Mouse (Mus musculus) CH12.LX (cell line): ENCODE data around the gene Rrbp1. TPM values are rescaled to one million over a fixed set of nuclear protein-coding genes. Genes with fewer than 3 reads are reported as not detected.

ENCODE experiments used
- DNase-seq: peaks from one replicate; pipeline ENCODE4 v3.0.0-alpha.2; 2013; ENCODE audit errors: extremely low read depth
- H3K27ac ChIP-seq: 2 replicates; pipeline ENCODE4 v1.5.1; 2012; ENCODE audit warnings: low read depth, mild to moderate bottlenecking, control low read depth, moderate library complexity; ENCODE audit not compliant: insufficient read depth
- H3K27me3 ChIP-seq: replicated peaks from 2 replicates; pipeline ENCODE3; 2012; ENCODE audit warnings: inconsistent platforms
- H3K36me3 ChIP-seq, 2 experiments: replicated peaks in 1 of 2; 2 replicates each; pipeline versions ENCODE3 to v1.6.1; 2012; ENCODE audit warnings: inconsistent platforms in 1 of 2, low read length in 1 of 2, mild to moderate bottlenecking in 1 of 2, mixed read lengths in 1 of 2, moderate library complexity in 1 of 2; ENCODE audit not compliant: control insufficient read depth in 1 of 2, insufficient read depth in 1 of 2
- H3K4me1 ChIP-seq, 2 experiments: 2 replicates each; pipeline ENCODE4 v1.6.1; 2012; ENCODE audit warnings: inconsistent platforms in 1 of 2, moderate library complexity in 1 of 2; ENCODE audit not compliant: insufficient read depth in 2 of 2, control insufficient read depth in 1 of 2
- H3K4me2 ChIP-seq: 2 replicates; pipeline ENCODE4 v1.6.1; 2012; ENCODE audit warnings: low read depth, mild to moderate bottlenecking, control low read depth; ENCODE audit not compliant: poor library complexity, insufficient read depth, severe bottlenecking
- H3K4me3 ChIP-seq, 3 experiments: fragments of 150-350 bp in 1 of 3; sonication (generic) in 1 of 3; replicated peaks in 1 of 3; 2 replicates each; pipeline versions ENCODE3 to v1.5.1; 2011 to 2012; ENCODE audit warnings: low read depth in 2 of 3, low read length in 2 of 3, mild to moderate bottlenecking in 2 of 3, moderate library complexity in 2 of 3, control low read depth in 1 of 3, improper control_type of control experiment in 1 of 3, inconsistent platforms in 1 of 3, mixed read lengths in 1 of 3; ENCODE audit not compliant: poor library complexity in 1 of 3
- H3K79me2 ChIP-seq: replicated peaks from 2 replicates; pipeline ENCODE4 v1.6.1; 2012; ENCODE audit warnings: mild to moderate bottlenecking, moderate library complexity; ENCODE audit not compliant: control insufficient read depth, poor library complexity, insufficient read depth, severe bottlenecking; ENCODE audit errors: extremely low read depth
- H3K9ac ChIP-seq: 2 replicates; pipeline ENCODE4 v1.6.1; 2012; ENCODE audit warnings: low read depth, mild to moderate bottlenecking, control low read depth, moderate library complexity; ENCODE audit not compliant: insufficient read depth
- H3K9me3 ChIP-seq: replicated peaks from 2 replicates; pipeline ENCODE3; 2012; ENCODE audit warnings: low read length, inconsistent platforms, mixed read lengths
- BHLHE40 ChIP-seq: IDR thresholded peaks from 2 replicates; pipeline ENCODE4 v1.6.1; 2011; ENCODE audit warnings: mild to moderate bottlenecking, low read depth, low read length, improper control_type of control experiment
- E2F4 ChIP-seq: IDR thresholded peaks from 2 replicates; pipeline ENCODE4 v1.6.1; 2011; ENCODE audit warnings: low read depth, low read length, improper control_type of control experiment; ENCODE audit not compliant: insufficient replicate concordance
- HCFC1 ChIP-seq: IDR thresholded peaks from 2 replicates; pipeline ENCODE4 v1.6.1; 2012; ENCODE audit warnings: low read depth, mild to moderate bottlenecking, inconsistent platforms, low read length, improper control_type of control experiment
- JUN ChIP-seq: IDR thresholded peaks from 2 replicates; pipeline ENCODE4 v1.6.1; 2011; ENCODE audit warnings: low read depth, mild to moderate bottlenecking, low read length, improper control_type of control experiment, moderate library complexity; ENCODE audit not compliant: insufficient read depth
- MXI1 ChIP-seq: IDR thresholded peaks from 2 replicates; pipeline ENCODE4 v1.6.1; 2011; ENCODE audit warnings: mild to moderate bottlenecking, low read depth, low read length, improper control_type of control experiment
- NELFE ChIP-seq: IDR thresholded peaks from 2 replicates; pipeline ENCODE4 v1.6.1; 2011; ENCODE audit warnings: low read depth, low read length, improper control_type of control experiment
- NRF1 ChIP-seq: IDR thresholded peaks from 2 replicates; pipeline ENCODE4 v1.6.1; 2014; ENCODE audit warnings: low read depth, mild to moderate bottlenecking, inconsistent platforms, low read length, improper control_type of control experiment, moderate library complexity
- POLR2AphosphoS2 ChIP-seq: IDR thresholded peaks from 2 replicates; pipeline ENCODE4 v1.6.1; 2011; ENCODE audit warnings: low read depth, low read length, improper control_type of control experiment
- RAD21 ChIP-seq: IDR thresholded peaks from 2 replicates; pipeline ENCODE4 v1.6.1; 2011; ENCODE audit warnings: low read depth, mild to moderate bottlenecking, low read length, improper control_type of control experiment, moderate library complexity
- SIN3A ChIP-seq: IDR thresholded peaks from 2 replicates; pipeline ENCODE4 v1.6.1; 2012; ENCODE audit warnings: low read length, improper control_type of control experiment, inconsistent platforms
- SMC3 ChIP-seq: IDR thresholded peaks from 2 replicates; pipeline ENCODE4 v1.6.1; 2011; ENCODE audit warnings: low read depth, low read length, improper control_type of control experiment
- TCF12 ChIP-seq: IDR thresholded peaks from 2 replicates; pipeline ENCODE4 v1.6.1; 2014; ENCODE audit warnings: low read depth, mild to moderate bottlenecking, inconsistent platforms, low read length, improper control_type of control experiment
- dilution Hi-C: fragments of 300-500 bp; cut with MboI; formaldehyde crosslinking; loops from 2 replicates; pipeline ENCODE4 v1.14.3; 2020; ENCODE audit warnings: low sequenced_read_pairs; ENCODE audit not compliant: extremely low pct_unique_long_range_greater_than_20kb, extremely low pct_ligation_motif_present
- in situ Hi-C: fragments of 300-500 bp; cut with MboI; formaldehyde crosslinking; loops from 3 replicates; pipeline ENCODE4 v1.14.3; 2019; ENCODE audit warnings: low sequenced_read_pairs, low pct_ligation_motif_present, low pct_unique_long_range_greater_than_20kb, mixed read lengths
- polyA plus RNA-seq: library from polyadenylated mRNA; unstranded; fragments of >175 nt; gene quantifications from 2 replicates; pipeline ENCODE4 v1.2.1, GENCODE M21; 2012; ENCODE audit warnings: low read depth; ENCODE audit not compliant: insufficient read length
- total RNA-seq, 2 experiments: library from RNA; depleted of rRNA; stranded (reverse); fragments of 300-350 nt in 1 of 2; fragments of >200 nt in 1 of 2; gene quantifications; 2 replicates each; pipeline ENCODE4 v1.2.3; 2012 to 2014

Rrbp1 gene
- total and polyA plus RNA-seq, 3 experiments: 42.4 to 127 (median 49.3) TPM

DNA sequence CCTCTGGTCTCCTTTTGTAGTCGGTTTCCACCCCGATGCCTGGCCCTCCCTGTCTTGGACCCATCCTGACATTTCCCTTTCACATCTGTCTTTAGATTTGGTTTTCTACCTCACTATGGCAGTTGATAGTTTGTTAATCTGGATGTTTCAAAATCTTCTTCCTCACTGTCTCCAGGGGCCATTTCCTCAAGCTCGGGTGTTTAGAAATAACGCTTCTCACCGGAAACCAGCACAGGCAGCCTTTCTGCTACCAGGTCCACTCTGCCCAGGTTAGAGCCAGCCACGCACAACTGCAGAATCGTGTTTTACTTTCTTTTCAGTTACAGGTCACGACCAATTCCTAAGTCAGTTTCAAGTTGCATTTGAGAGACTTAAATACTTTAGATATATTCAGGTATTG, 76.6 kb downstream of the Rrbp1 start:
- Histone ChIP-seq H3K9ac (no peak overlapping the region), H3K27me3 (no peaks in the 10 kb centered on the region), H3K9me3 (peaks cover 2% of the 10 kb centered on the region), H3K4me1 (peaks cover 0 to 16% of the 10 kb centered on the region in 2 experiments; a peak in 2 of 4 replicates), H3K4me2 (no peak overlapping the region), H3K79me2 (peaks cover 16% of the 10 kb centered on the region; the same call in 1 of the 2 replicates), H3K27ac (no peak overlapping the region), H3K36me3 (peaks cover 6 to 34% of the 10 kb centered on the region in 2 experiments), H3K4me3 (no peak overlapping the region)
- dilution Hi-C loops: no loop called here
- TF ChIP-seq SIN3A (no peak), SMC3 (no peak), MXI1 (no peak)
- DNase-seq: no peak
- in situ Hi-C loops: no loop called here

DNA sequence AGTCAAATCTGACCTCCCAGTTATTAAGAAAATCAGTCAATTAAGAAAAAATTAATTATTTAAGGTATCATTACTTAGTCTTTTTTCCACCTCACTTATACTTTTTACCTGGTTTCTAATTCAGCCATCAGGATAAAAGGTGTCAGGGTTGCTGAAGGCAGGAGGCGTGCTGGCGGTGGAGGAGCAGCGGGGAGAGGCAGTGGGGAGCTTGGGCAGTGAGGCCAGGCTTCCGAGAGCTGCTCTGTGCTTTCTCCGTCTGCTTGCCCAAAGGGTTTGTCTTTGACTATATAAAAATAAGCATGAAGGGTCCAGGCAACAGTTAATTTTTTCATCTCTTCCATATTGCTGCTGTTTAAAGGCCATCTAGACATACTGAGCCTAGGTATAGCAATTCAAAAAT, 77.5 kb downstream of the Rrbp1 start:
- H3K4me3 ChIP-seq: no peak overlapping the region
- no peak for DNase-seq
- dilution Hi-C loops: no loop called here
- in situ Hi-C loops: no loop called here
- H3K27ac ChIP-seq: no peak overlapping the region
- peaks cover 16% of the 10 kb centered on the region for H3K79me2 ChIP-seq
- H3K9ac ChIP-seq: no peak overlapping the region
- no peak overlapping the region for H3K4me2 ChIP-seq
- peaks cover 0 to 16% of the 10 kb centered on the region in 2 experiments; a peak in 2 of 4 replicates for H3K4me1 ChIP-seq
- H3K36me3 ChIP-seq: peaks cover 2 to 25% of the 10 kb centered on the region in 2 experiments
- no peaks in the 10 kb centered on the region for H3K27me3 ChIP-seq
- TF ChIP-seq TCF12 (no peak), POLR2AphosphoS2 (no peak), RAD21 (no peak)
- TF ChIP-seq, all 38 proteins: peak for 0
- peaks cover 2% of the 10 kb centered on the region for H3K9me3 ChIP-seq

DNA sequence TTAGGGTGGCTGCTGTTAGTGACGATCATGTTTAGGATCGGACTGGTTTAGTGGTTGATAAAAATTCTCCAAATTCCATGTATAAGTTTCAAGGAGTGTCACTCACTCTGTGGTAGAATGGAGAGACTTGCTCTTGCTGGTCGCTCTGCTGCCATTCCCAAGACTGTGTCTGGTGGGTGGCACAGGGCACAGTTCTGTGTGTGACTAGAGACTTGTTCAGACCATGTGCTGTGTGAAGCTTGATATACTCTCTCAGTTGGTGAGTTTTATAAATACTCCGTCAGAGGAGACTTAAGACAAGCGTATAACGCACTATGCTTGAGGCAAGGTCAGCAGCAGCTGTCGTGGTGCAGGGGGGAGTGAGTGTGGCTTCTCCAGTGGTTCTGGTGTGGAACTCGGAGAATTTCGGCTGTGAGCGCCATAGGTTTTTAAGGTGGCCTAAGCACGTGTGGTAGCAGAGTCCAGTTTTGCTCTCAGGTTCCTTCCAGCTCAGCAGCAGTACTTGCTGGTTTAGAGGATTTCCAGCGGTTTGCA, 78.7 kb downstream of the Rrbp1 start:
- Histone ChIP-seq H3K4me2 (no peak overlapping the region), H3K36me3 (peaks cover 0 to 19% of the 10 kb centered on the region in 2 experiments), H3K79me2 (peaks cover 19% of the 10 kb centered on the region), H3K9ac (no peak overlapping the region), H3K27me3 (no peaks in the 10 kb centered on the region), H3K4me3 (no peak overlapping the region), H3K9me3 (peaks cover 2% of the 10 kb centered on the region), H3K27ac (no peak overlapping the region), H3K4me1 (peaks cover 0 to 12% of the 10 kb centered on the region in 2 experiments; a peak in 2 of 4 replicates)
- in situ Hi-C loops: no loop called here
- TF ChIP-seq JUN: no peak
- no peak for TF ChIP-seq TCF12
- TF ChIP-seq HCFC1: no peak
- no peak for TF ChIP-seq POLR2AphosphoS2
- no peak for TF ChIP-seq NRF1
- TF ChIP-seq E2F4: no peak
- no peak for TF ChIP-seq NELFE
- no peak for TF ChIP-seq BHLHE40
- TF ChIP-seq SMC3: no peak
- no peak for DNase-seq
- dilution Hi-C loops: no loop called here
